Mouse (Mus musculus) limb, embryonic 15.5 days (tissue): ENCODE measurements around the gene Dkc1. TPM values are rescaled to one million over a fixed set of nuclear protein-coding genes. Genes with fewer than 3 reads are reported as not detected.
"Not testable (repeated sequence)": the region's sequence is repeated elsewhere in the genome, so short reads cannot be mapped to it uniquely, and the experiment has no call there.

Experiments used
- ATAC-seq: fragments of 200-750 bp; cut with Nextera tagmentation; 2 replicates; pipeline ENCODE4 v1.8.0; 2017; ENCODE audit warnings: low read depth, moderate TSS enrichment; ENCODE audit not compliant: insufficient number of reproducible peaks, low FRiP score, low TSS enrichment
- H3K27ac ChIP-seq: fragments of 300-500 bp; sonication (generic); 2 replicates; pipeline ENCODE4 v1.5.1; 2015; ENCODE audit warnings: moderate library complexity, mild to moderate bottlenecking, inconsistent platforms
- H3K27me3 ChIP-seq: fragments of 300-500 bp; sonication (generic); 2 replicates; pipeline ENCODE4 v1.6.1; 2015; ENCODE audit warnings: inconsistent platforms
- H3K36me3 ChIP-seq: fragments of 300-500 bp; sonication (generic); 2 replicates; pipeline ENCODE4 v1.6.1; 2015; ENCODE audit warnings: inconsistent platforms
- H3K4me1 ChIP-seq: fragments of 300-500 bp; sonication (generic); 2 replicates; pipeline ENCODE4 v1.6.1; 2015; ENCODE audit warnings: inconsistent platforms
- H3K4me2 ChIP-seq: fragments of 300-500 bp; sonication (generic); 2 replicates; pipeline ENCODE4 v1.6.1; 2015; ENCODE audit warnings: mild to moderate bottlenecking, inconsistent platforms
- H3K4me3 ChIP-seq: fragments of 300-500 bp; sonication (generic); 2 replicates; pipeline ENCODE4 v1.5.1; 2015; ENCODE audit warnings: mild to moderate bottlenecking, inconsistent platforms
- H3K9ac ChIP-seq: fragments of 300-500 bp; sonication (generic); 2 replicates; pipeline ENCODE4 v1.6.1; 2015; ENCODE audit warnings: inconsistent platforms
- H3K9me3 ChIP-seq: fragments of 300-500 bp; sonication (generic); 2 replicates; pipeline ENCODE4 v1.6.1; 2016; ENCODE audit warnings: inconsistent platforms
- WGBS: fragments of 180-500 bp; shearing (Covaris S2); methylation state at CpG from one replicate; pipeline ENCODE4 v1.1.7; 2015; 5-methylcytosine and 5-hydroxymethylcytosine counted together
- polyA plus RNA-seq: library from polyadenylated mRNA; unstranded; fragments of >200 nt; fragmentation: Nextera tagmentation; extraction: Ambion mirVana; gene quantifications from 2 replicates; pipeline ENCODE4 v1.2.1, GENCODE M21; 2015

Gene Dkc1
- polyA plus RNA-seq, 1 experiment from 2014 or later, result 118 TPM

GRCm38 (mm10) chrX:75102293-75102692 is 6.6 kb downstream of the Dkc1 start:
- H3K4me3 ChIP-seq, result no peak overlapping the region
- no peaks in the 10 kb centered on the region for H3K27me3 ChIP-seq
- WGBS, result 89% methylated on average over 6 of the region's 6 CpGs
- no peaks in the 10 kb centered on the region for H3K4me1 ChIP-seq
- no peaks in the 10 kb centered on the region for H3K9me3 ChIP-seq
- ATAC-seq, result no peak
- H3K4me2 ChIP-seq, result no peak overlapping the region
- no peak overlapping the region for H3K27ac ChIP-seq
- no peak overlapping the region for H3K9ac ChIP-seq
- peaks cover 36% of the 10 kb centered on the region for H3K36me3 ChIP-seq

- H3K27me3 ChIP-seq, result no peaks in the 10 kb centered on the region
- no peak overlapping the region for H3K9ac ChIP-seq
- H3K4me2 ChIP-seq, result no peak overlapping the region
- H3K4me3 ChIP-seq, result no peak overlapping the region
- ATAC-seq, result no peak
- no peak overlapping the region for H3K27ac ChIP-seq
- H3K4me1 ChIP-seq, result no peaks in the 10 kb centered on the region
- no peaks in the 10 kb centered on the region for H3K9me3 ChIP-seq
- peaks cover 16% of the 10 kb centered on the region for H3K36me3 ChIP-seq
Observed at GRCm38 (mm10) chrX:75115550-75115949, 19.9 kb downstream of the Dkc1 start.

- H3K4me2 ChIP-seq, result no peak overlapping the region
- no peaks in the 10 kb centered on the region for H3K27me3 ChIP-seq
- no peaks in the 10 kb centered on the region for H3K4me1 ChIP-seq
- 95% methylated on average over 3 of the region's 3 CpGs for WGBS
- no peak overlapping the region for H3K27ac ChIP-seq
- H3K9ac ChIP-seq, result no peak overlapping the region
- no peak overlapping the region for H3K4me3 ChIP-seq
- H3K9me3 ChIP-seq, result no peaks in the 10 kb centered on the region
- ATAC-seq, result no peak
- H3K36me3 ChIP-seq, result peaks cover 8% of the 10 kb centered on the region; the same call in 1 of the 2 replicates
Observed at GRCm38 (mm10) chrX:75125606-75126005, 30.0 kb downstream of the Dkc1 start.

- no peak for ATAC-seq
- Histone ChIP-seq H3K9me3 (no peaks in the 10 kb centered on the region), H3K4me3 (no peak overlapping the region), H3K4me2 (no peak overlapping the region), H3K36me3 (peaks cover 6% of the 10 kb centered on the region; the same call in 1 of the 2 replicates), H3K27ac (no peak overlapping the region), H3K4me1 (no peaks in the 10 kb centered on the region), H3K27me3 (no peaks in the 10 kb centered on the region), H3K9ac (no peak overlapping the region)
Observed at GRCm38 (mm10) chrX:75126893-75127292, 31.2 kb downstream of the Dkc1 start.

- no peak overlapping the region for H3K4me2 ChIP-seq
- H3K4me3 ChIP-seq, result no peak overlapping the region
- no peak for ATAC-seq
- H3K36me3 ChIP-seq, result 0 out of 2 replicates have a peak, but pooled peaks cover 2% of the 10 kb centered on the region
- H3K27me3 ChIP-seq, result no peaks in the 10 kb centered on the region
- H3K4me1 ChIP-seq, result no peaks in the 10 kb centered on the region
- H3K9ac ChIP-seq, result no peak overlapping the region
- H3K9me3 ChIP-seq, result no peaks in the 10 kb centered on the region
- no peak overlapping the region for H3K27ac ChIP-seq
Observed at GRCm38 (mm10) chrX:75128333-75128980, 32.8 kb downstream of the Dkc1 start.

- no peak overlapping the region for H3K9ac ChIP-seq
- H3K4me1 ChIP-seq, result no peaks in the 10 kb centered on the region
- 0 out of 2 replicates have a peak, but pooled peaks cover 2% of the 10 kb centered on the region for H3K36me3 ChIP-seq
- no peak overlapping the region for H3K4me3 ChIP-seq
- no peak overlapping the region for H3K27ac ChIP-seq
- WGBS, result 62% methylated on average over 2 of the region's 2 CpGs
- H3K27me3 ChIP-seq, result no peaks in the 10 kb centered on the region
- ATAC-seq, result no peak
- H3K4me2 ChIP-seq, result no peak overlapping the region
- H3K9me3 ChIP-seq, result no peaks in the 10 kb centered on the region
Observed at GRCm38 (mm10) chrX:75129474-75129873, 33.8 kb downstream of the Dkc1 start.

GRCm38 (mm10) chrX:75130467-75131160 is 35.0 kb downstream of the Dkc1 start, which contains the start of gene Mpp1:
TSS of gene Mpp1 (minus strand) at chrX:75131016.
- Histone ChIP-seq H3K4me1 (no peaks in the 10 kb centered on the region), H3K9me3 (no peaks in the 10 kb centered on the region), H3K4me3 (peak within 1 kb of the TSS; percentile 51), H3K27ac (peak within 1 kb of the TSS; percentile 77), H3K27me3 (no peaks in the 10 kb centered on the region), H3K4me2 (peak within 1 kb of the TSS; percentile 40), H3K36me3 (no peaks in the 10 kb centered on the region), H3K9ac (peak within 1 kb of the TSS; percentile 50)
- WGBS, result 16% methylated on average over 36 of the region's 36 CpGs
- peak; percentile 98 for ATAC-seq

GRCm38 (mm10) chrX:75136938-75137337 is 41.3 kb downstream of the Dkc1 start:
- no peaks in the 10 kb centered on the region for H3K4me1 ChIP-seq
- no peaks in the 10 kb centered on the region for H3K27me3 ChIP-seq
- H3K4me3 ChIP-seq, result no peak overlapping the region
- H3K36me3 ChIP-seq, result no peaks in the 10 kb centered on the region
- no peak for ATAC-seq
- H3K9ac ChIP-seq, result no peak overlapping the region
- no peaks in the 10 kb centered on the region for H3K9me3 ChIP-seq
- no peak overlapping the region for H3K27ac ChIP-seq
- H3K4me2 ChIP-seq, result no peak overlapping the region

GRCm38 (mm10) chrX:75137729-75138128 is 42.1 kb downstream of the Dkc1 start:
- Histone ChIP-seq H3K36me3 (no peaks in the 10 kb centered on the region), H3K27me3 (no peaks in the 10 kb centered on the region), H3K4me2 (no peak overlapping the region), H3K4me3 (no peak overlapping the region), H3K27ac (no peak overlapping the region), H3K4me1 (no peaks in the 10 kb centered on the region), H3K9ac (no peak overlapping the region), H3K9me3 (no peaks in the 10 kb centered on the region)
- no peak for ATAC-seq
- WGBS, result 73% methylated on average over 2 of the region's 2 CpGs

- H3K9me3 ChIP-seq, result no peaks in the 10 kb centered on the region
- H3K36me3 ChIP-seq, result no peaks in the 10 kb centered on the region
- H3K27me3 ChIP-seq, result no peaks in the 10 kb centered on the region
- no peak for ATAC-seq
- WGBS, result 83% methylated on average over 2 of the region's 2 CpGs
- H3K4me3 ChIP-seq, result no peak overlapping the region
- H3K9ac ChIP-seq, result no peak overlapping the region
- H3K4me2 ChIP-seq, result no peak overlapping the region
- H3K27ac ChIP-seq, result no peak overlapping the region
- no peaks in the 10 kb centered on the region for H3K4me1 ChIP-seq
Observed at GRCm38 (mm10) chrX:75138182-75138581, 42.5 kb downstream of the Dkc1 start.

- not testable (repeated sequence) for H3K9me3 ChIP-seq, H3K36me3 ChIP-seq, H3K4me1 ChIP-seq, H3K27me3 ChIP-seq, ATAC-seq, H3K9ac ChIP-seq, H3K27ac ChIP-seq
- 46% methylated on average over 25 of the region's 42 CpGs for WGBS
- peak overlapping the region; percentile 31 for H3K4me3 ChIP-seq
- H3K4me2 ChIP-seq, result peak overlapping the region; percentile 52
Observed at GRCm38 (mm10) chrX:75143124-75143555, 47.5 kb downstream of the Dkc1 start.

- H3K4me3 ChIP-seq, result no peak overlapping the region
- H3K9me3 ChIP-seq, result no peaks in the 10 kb centered on the region
- no peaks in the 10 kb centered on the region for H3K27me3 ChIP-seq
- no peak for ATAC-seq
- no peak overlapping the region for H3K9ac ChIP-seq
- H3K36me3 ChIP-seq, result no peaks in the 10 kb centered on the region
- 84% methylated on average over 4 of the region's 4 CpGs for WGBS
- H3K4me2 ChIP-seq, result no peak overlapping the region
- no peaks in the 10 kb centered on the region for H3K4me1 ChIP-seq
- no peak overlapping the region for H3K27ac ChIP-seq
Observed at GRCm38 (mm10) chrX:75148414-75148813, 52.8 kb downstream of the Dkc1 start.
